Mouse (Mus musculus): Measurements from ENCODE around the gene Amz2. TPM values are rescaled to one million over a fixed set of nuclear protein-coding genes. Genes with fewer than 3 reads are reported as not detected.

The Amz2 gene
- polyA plus RNA-seq, 1 experiment from 2014 or later, result 45.6 TPM

DNA sequence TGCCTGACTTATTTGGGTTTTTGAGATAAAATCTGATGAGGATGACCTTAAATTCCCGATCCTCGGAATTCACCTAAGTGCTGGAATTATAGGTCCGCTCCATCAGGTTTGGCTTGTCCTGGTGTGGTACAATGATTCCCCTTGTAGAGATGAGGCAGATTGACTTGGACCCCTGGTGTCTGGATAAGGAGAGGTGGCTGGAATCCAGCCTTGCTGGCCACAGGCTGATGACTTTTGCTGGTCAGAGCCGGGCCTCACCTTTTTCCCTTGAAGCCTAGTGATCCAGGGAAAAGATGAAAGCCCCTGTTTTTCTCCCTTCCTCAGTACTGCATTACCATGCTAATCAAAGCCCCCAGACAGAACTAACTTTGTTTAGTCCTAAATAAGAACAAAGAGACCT is 50.0 kb downstream of the Amz2 start:
- Histone ChIP-seq H3K36me3 (ENCODE audit: insufficient read depth) (no peaks in the 10 kb centered on the region), H3K4me2 (no peak overlapping the region), H3K4me1 (ENCODE audit: insufficient read depth) (no peaks in the 10 kb centered on the region), H3K4me3 (ENCODE audit: low read depth, low read length) (no peak overlapping the region), H3K27ac (ENCODE audit: low read depth) (no peak overlapping the region), H3K27me3 (ENCODE audit: insufficient read depth, low read length) (peaks cover 9% of the 10 kb centered on the region; the same call in 1 of the 2 replicates), H3K9ac (no peak overlapping the region), H3K9me3 (ENCODE audit: low read depth, low read length) (no peaks in the 10 kb centered on the region)
- 87% methylated on average over 4 of the region's 4 CpGs for WGBS
- TF ChIP-seq CTCF (IDR thresholded peaks at IDR 0.05; ENCODE audit: low read depth), result no peak
- no peak for ATAC-seq (ENCODE audit: insufficient read depth)
- no peak for DNase-seq

DNA sequence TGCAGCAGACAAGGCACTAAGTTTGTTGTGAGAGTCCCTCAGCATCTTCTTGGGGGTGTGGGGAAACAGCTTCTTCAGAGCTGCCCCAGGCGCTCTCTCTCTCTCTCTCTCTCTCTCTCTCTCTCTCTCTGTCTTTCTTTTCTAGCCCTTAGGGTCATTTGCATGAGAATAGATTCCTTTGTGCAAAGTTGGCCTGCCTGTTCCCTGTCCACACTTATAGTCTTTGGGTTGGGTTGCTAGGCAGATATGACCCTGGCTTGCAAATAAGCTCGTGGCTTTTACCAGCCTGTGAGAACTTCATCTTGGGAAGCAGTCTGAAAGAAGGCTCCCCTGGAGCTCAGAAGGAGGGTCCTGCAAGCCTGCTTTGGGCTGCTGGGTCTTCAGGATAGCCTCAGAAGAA is 50.5 kb downstream of the Amz2 start:
- H3K27me3 ChIP-seq (ENCODE audit: insufficient read depth, low read length), result peaks cover 9% of the 10 kb centered on the region; the same call in 1 of the 2 replicates
- DNase-seq, result no peak
- no peaks in the 10 kb centered on the region for H3K9me3 ChIP-seq (ENCODE audit: low read depth, low read length)
- no peak overlapping the region for H3K4me3 ChIP-seq (ENCODE audit: low read depth, low read length)
- no peaks in the 10 kb centered on the region for H3K4me1 ChIP-seq (ENCODE audit: insufficient read depth)
- 72% methylated on average over 2 of the region's 2 CpGs for WGBS
- no peaks in the 10 kb centered on the region for H3K36me3 ChIP-seq (ENCODE audit: insufficient read depth)
- H3K4me2 ChIP-seq, result no peak overlapping the region
- H3K9ac ChIP-seq, result no peak overlapping the region
- ATAC-seq (ENCODE audit: insufficient read depth), result no peak
- no peak for TF ChIP-seq CTCF (IDR thresholded peaks at IDR 0.05; ENCODE audit: low read depth)
- H3K27ac ChIP-seq (ENCODE audit: low read depth), result no peak overlapping the region

DNA sequence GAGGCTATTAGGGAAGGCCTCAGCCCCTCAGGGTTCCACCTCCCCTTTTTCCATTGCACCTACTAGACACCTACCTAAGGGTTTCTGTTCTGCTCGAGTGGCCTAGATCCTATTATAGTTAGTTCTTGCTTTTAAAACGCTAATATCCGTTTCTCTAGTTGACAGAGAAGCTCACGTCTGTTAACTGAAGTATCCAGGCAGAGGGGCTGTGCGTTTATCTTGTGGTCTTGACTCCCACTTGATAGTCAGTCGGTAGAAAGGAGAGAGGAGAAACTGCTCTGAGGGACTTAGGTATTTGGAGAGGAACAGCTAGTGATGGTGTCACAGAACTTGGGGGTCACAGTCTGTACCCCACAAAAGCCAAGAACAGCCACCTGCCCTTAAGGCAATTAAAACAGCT is 50.9 kb downstream of the Amz2 start:
- no peak overlapping the region for H3K27ac ChIP-seq (ENCODE audit: low read depth)
- no peaks in the 10 kb centered on the region for H3K4me1 ChIP-seq (ENCODE audit: insufficient read depth)
- H3K4me2 ChIP-seq, result no peak overlapping the region
- no peak overlapping the region for H3K9ac ChIP-seq
- no peaks in the 10 kb centered on the region for H3K36me3 ChIP-seq (ENCODE audit: insufficient read depth)
- no peaks in the 10 kb centered on the region for H3K9me3 ChIP-seq (ENCODE audit: low read depth, low read length)
- TF ChIP-seq CTCF (IDR thresholded peaks at IDR 0.05; ENCODE audit: low read depth), result no peak
- ATAC-seq (ENCODE audit: insufficient read depth) (no peak), DNase-seq (no peak)
- H3K4me3 ChIP-seq (ENCODE audit: low read depth, low read length), result no peak overlapping the region
- H3K27me3 ChIP-seq (ENCODE audit: insufficient read depth, low read length), result peaks cover 9% of the 10 kb centered on the region; the same call in 1 of the 2 replicates
- WGBS, result 44% methylated on average over 6 of the region's 6 CpGs

DNA sequence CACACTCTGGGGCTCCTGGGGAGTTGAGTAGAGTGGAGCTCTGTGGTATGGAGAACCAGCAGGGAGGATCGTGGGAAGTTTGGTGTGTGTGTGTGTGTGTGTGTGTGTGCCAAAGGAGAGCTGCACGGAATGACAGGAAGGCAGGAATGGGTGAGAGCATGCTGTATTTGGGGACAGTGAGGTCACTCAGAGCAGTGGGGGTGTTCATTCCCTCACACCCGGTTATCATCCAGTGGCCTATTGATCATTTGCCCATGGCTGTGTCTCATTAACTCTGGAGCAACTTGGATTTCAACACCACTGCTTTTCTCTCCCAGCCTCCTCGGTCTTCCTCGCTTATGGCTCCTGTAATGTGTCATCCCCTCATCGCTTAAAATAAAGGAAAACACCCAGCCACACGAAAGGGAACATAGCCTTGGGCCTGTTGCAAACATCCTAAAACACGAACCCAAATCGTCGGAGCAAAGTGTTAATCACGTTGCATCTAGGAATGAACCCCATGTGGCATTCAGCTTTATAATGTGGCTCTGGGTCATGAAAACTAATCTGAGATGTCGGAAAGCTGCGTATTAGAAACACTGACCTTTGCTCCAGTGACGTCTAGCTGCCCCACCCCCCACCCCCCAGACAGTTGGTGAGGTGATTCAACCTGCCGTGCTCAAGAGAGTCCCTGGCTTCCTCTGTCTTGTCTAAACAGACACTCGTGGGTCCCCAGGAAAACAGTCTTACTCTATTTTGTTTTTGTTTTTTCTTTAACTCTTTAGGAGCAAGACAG is 52.0 kb downstream of the Amz2 start:
- ATAC-seq (ENCODE audit: insufficient read depth), result no peak
- TF ChIP-seq CTCF (IDR thresholded peaks at IDR 0.05; ENCODE audit: low read depth), result no peak
- Histone ChIP-seq H3K27ac (ENCODE audit: low read depth) (no peak overlapping the region), H3K9me3 (ENCODE audit: low read depth, low read length) (no peaks in the 10 kb centered on the region), H3K36me3 (ENCODE audit: insufficient read depth) (no peaks in the 10 kb centered on the region), H3K4me1 (ENCODE audit: insufficient read depth) (no peaks in the 10 kb centered on the region), H3K4me2 (no peak overlapping the region), H3K27me3 (ENCODE audit: insufficient read depth, low read length) (0 out of 2 replicates have a peak, but pooled peaks cover 4% of the 10 kb centered on the region), H3K9ac (no peak overlapping the region), H3K4me3 (ENCODE audit: low read depth, low read length) (no peak overlapping the region)
- no peak for DNase-seq
- 37% methylated on average over 16 of the region's 16 CpGs for WGBS

DNA sequence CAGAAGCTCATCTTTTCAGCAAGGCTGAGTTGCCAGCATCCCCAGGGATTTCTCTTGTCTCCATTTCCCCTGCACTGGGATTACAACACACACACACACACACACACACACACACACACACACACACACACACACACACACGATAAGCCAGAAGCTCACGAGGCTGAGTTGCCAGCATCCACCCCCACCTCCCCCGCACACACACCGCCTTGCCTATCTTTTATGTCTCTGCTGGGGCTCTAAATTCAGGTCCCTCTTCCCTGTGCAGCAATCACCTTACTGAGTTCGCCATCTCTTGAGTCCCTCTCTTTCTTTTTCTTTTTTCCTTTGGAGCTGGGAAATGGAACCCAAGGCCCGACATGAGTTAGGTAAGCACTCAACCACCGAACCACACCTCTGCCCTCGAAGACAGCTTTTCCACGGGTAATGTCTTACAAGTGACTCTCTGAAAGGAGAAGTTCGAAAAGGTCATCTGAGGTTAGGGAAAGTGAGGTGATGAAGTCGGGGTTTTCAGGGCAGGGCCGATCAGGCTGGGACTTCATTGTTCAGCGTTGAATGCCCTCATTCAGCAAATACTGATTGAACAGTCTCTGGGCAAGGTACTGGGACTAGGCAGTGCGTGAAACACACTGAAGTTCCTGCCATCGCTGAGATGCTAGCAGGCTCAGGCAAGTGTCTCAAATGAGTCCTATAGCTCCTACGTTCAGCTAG is 54.0 kb downstream of the Amz2 start:
- no peak for TF ChIP-seq CTCF (IDR thresholded peaks at IDR 0.05; ENCODE audit: low read depth)
- Histone ChIP-seq H3K27me3 (ENCODE audit: insufficient read depth, low read length) (0 out of 2 replicates have a peak, but pooled peaks cover 4% of the 10 kb centered on the region), H3K27ac (ENCODE audit: low read depth) (no peak overlapping the region), H3K36me3 (ENCODE audit: insufficient read depth) (no peaks in the 10 kb centered on the region), H3K9ac (no peak overlapping the region), H3K9me3 (ENCODE audit: low read depth, low read length) (no peaks in the 10 kb centered on the region), H3K4me2 (no peak overlapping the region), H3K4me3 (ENCODE audit: low read depth, low read length) (no peak overlapping the region), H3K4me1 (ENCODE audit: insufficient read depth) (no peaks in the 10 kb centered on the region)
- ATAC-seq (ENCODE audit: insufficient read depth), result no peak
- WGBS, result 67% methylated on average over 16 of the region's 16 CpGs
- no peak for DNase-seq

DNA sequence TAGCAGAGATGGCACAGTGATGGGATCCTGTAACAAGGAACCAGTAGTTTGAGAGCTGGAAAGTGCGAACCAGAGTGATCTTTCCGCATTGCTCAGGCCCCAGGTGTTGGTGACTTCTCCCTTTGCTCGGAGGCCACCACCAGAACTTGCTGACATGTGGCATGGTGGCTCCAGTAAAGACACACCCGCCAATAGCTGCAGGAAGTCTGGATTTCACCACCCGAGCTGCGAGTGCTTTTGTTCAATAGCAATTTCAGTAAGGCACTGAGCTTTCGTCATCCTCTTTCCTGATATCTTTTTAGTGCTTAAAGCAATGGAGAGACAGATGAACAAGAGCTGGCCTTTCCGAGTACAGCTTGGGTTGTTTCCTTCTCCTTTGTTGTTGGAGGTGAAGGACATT is 54.7 kb downstream of the Amz2 start:
- Histone ChIP-seq H3K9me3 (ENCODE audit: low read depth, low read length) (no peaks in the 10 kb centered on the region), H3K4me2 (no peak overlapping the region), H3K36me3 (ENCODE audit: insufficient read depth) (no peaks in the 10 kb centered on the region), H3K9ac (no peak overlapping the region), H3K4me3 (ENCODE audit: low read depth, low read length) (no peak overlapping the region), H3K27ac (ENCODE audit: low read depth) (no peak overlapping the region), H3K4me1 (ENCODE audit: insufficient read depth) (no peaks in the 10 kb centered on the region), H3K27me3 (ENCODE audit: insufficient read depth, low read length) (0 out of 2 replicates have a peak, but pooled peaks cover 4% of the 10 kb centered on the region)
- DNase-seq (no peak), ATAC-seq (ENCODE audit: insufficient read depth) (no peak)
- 69% methylated on average over 8 of the region's 8 CpGs for WGBS
- no peak for TF ChIP-seq CTCF (IDR thresholded peaks at IDR 0.05; ENCODE audit: low read depth)

DNA sequence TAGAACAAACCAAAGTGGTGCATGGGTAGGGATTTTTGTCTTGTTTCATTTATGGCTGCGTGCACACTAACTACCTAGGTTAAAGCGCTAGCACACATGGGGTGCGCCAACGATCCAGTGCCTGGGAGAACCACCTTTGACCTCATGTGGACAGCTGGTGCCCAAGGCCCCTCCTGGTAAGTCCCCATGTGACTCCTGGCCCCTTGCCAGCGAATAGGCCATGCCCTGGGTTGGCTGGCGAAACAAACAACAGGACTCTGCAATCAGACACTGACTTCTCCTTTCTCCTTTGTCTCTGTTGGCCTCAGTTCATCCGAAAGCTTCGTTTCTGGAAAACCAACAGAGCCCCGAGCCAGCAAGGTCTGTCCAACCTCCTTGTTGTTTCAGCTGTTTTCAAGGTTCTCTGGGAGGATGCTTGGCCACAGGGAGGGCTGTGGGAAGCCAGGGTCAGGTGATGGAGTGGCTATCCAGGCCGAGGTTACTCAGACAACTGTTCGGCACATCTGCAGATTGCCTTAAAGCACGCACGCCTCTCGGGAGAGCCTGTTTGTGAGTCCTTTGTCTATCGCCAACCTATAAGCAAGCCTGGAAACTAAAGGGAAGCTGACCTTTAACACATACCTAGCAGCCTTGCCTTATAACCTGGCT is 59.8 kb downstream of the Amz2 start:
- H3K4me3 ChIP-seq (ENCODE audit: low read depth, low read length), result no peak overlapping the region
- no peaks in the 10 kb centered on the region for H3K9me3 ChIP-seq (ENCODE audit: low read depth, low read length)
- ATAC-seq (ENCODE audit: insufficient read depth) (no peak), DNase-seq (no peak)
- 79% methylated on average over 15 of the region's 15 CpGs for WGBS
- no peaks in the 10 kb centered on the region for H3K27me3 ChIP-seq (ENCODE audit: insufficient read depth, low read length)
- H3K4me2 ChIP-seq, result no peak overlapping the region
- TF ChIP-seq CTCF (IDR thresholded peaks at IDR 0.05; ENCODE audit: low read depth), result no peak
- no peaks in the 10 kb centered on the region for H3K4me1 ChIP-seq (ENCODE audit: insufficient read depth)
- H3K27ac ChIP-seq (ENCODE audit: low read depth), result no peak overlapping the region
- H3K9ac ChIP-seq, result no peak overlapping the region
- H3K36me3 ChIP-seq (ENCODE audit: insufficient read depth), result no peaks in the 10 kb centered on the region

Data from lung, embryonic 14.5 days (tissue).